Mouse (Mus musculus): ENCODE results near the gene Olfr202.

- TF ChIP-seq CTCF (IDR thresholded peaks at IDR 0.05; ENCODE audit: low read depth) (no peak), EP300 (IDR thresholded peaks at IDR 0.05; ENCODE audit: low read depth) (no peak)
Measured at GRCm38 (mm10) chr16:59280542-59280941, 6.1 kb downstream of the Olfr202 start.
